Mouse (Mus musculus): ENCODE measurements around the gene Nhej1. TPM values are rescaled to one million over a fixed set of nuclear protein-coding genes. Genes with fewer than 3 reads are reported as not detected.

The Nhej1 gene
- total and polyA plus RNA-seq, 3 experiments, result 1.7 to 5.2 TPM; not detected in 1

GRCm38 (mm10) chr1:75136730-75137129 is 11.7 kb upstream of the Nhej1 start (continued):
- TF ChIP-seq HCFC1 (IDR thresholded peaks at IDR 0.05; ENCODE audit: low read depth, low read length), result 0 out of 2 replicates have a peak, but pooled peaks have one; percentile 39

GRCm38 (mm10) chr1:75136293-75136692 is 11.3 kb upstream of the Nhej1 start:
- peak overlapping the region; percentile 90 for H3K27ac ChIP-seq (ENCODE audit: control insufficient read depth, low read depth, low read length)
- H3K79me2 ChIP-seq (ENCODE audit: control insufficient read depth, insufficient read depth, low read length, poor library complexity), result peaks cover 17% of the 10 kb centered on the region
- no peaks in the 10 kb centered on the region for H3K9me3 ChIP-seq (replicated peaks; ENCODE audit: insufficient read depth, low read length)
- peak overlapping the region; percentile 48 for H3K9ac ChIP-seq (ENCODE audit: control insufficient read depth, low read depth, low read length, poor library complexity, severe bottlenecking)
- TF ChIP-seq MAX (IDR thresholded peaks at IDR 0.05; ENCODE audit: low read length), result no peak
- TF ChIP-seq ELF1 (IDR thresholded peaks at IDR 0.05; ENCODE audit: low read depth, low read length), result no peak
- no peak for TF ChIP-seq TAL1 (IDR thresholded peaks at IDR 0.05; ENCODE audit: low read length)
- TF ChIP-seq JUND (IDR thresholded peaks at IDR 0.05; ENCODE audit: low read depth, low read length), result no peak
- no peak for TF ChIP-seq ZC3H11A (IDR thresholded peaks at IDR 0.05; ENCODE audit: low read depth, low read length)
- TF ChIP-seq GABPA (IDR thresholded peaks at IDR 0.05; ENCODE audit: low read depth, low read length), result no peak
- no peak for TF ChIP-seq POLR2A (IDR thresholded peaks at IDR 0.05; ENCODE audit: control insufficient read depth in 1 of 2, insufficient read depth in 1 of 2, low read depth in 1 of 2, low read length in 2 of 2, poor library complexity in 1 of 2)
- no peak for TF ChIP-seq SIN3A (IDR thresholded peaks at IDR 0.05; ENCODE audit: low read length)
- no peak for TF ChIP-seq ZMIZ1 (IDR thresholded peaks at IDR 0.05; ENCODE audit: low read depth, low read length)
- no peak for TF ChIP-seq TBP (IDR thresholded peaks at IDR 0.05; ENCODE audit: low read depth, low read length)
- no peak overlapping the region for H3K4me3 ChIP-seq (ENCODE audit: control insufficient read depth in 1 of 2, insufficient read depth in 1 of 2, low read depth in 2 of 2, low read length in 2 of 2)
- H3K27me3 ChIP-seq (ENCODE audit: control insufficient read depth in 1 of 2, insufficient read depth in 2 of 2, low read length in 2 of 2), result no peaks in the 10 kb centered on the region
- H3K36me3 ChIP-seq (ENCODE audit: control insufficient read depth in 1 of 2, insufficient read depth in 2 of 2, low read length in 2 of 2), result peaks cover 4 to 38% of the 10 kb centered on the region in 2 experiments; a peak in 3 of 4 replicates
- H3K4me1 ChIP-seq (ENCODE audit: control insufficient read depth in 1 of 2, insufficient read depth in 2 of 2, low read length in 2 of 2), result peaks cover 14 to 44% of the 10 kb centered on the region in 2 experiments
- no peak for DNase-seq (ENCODE audit: low read depth, low spot score)

GRCm38 (mm10) chr1:75133421-75134207 is 8.6 kb upstream of the Nhej1 start, which contains the start of gene Slc23a3:
Slc23a3 (minus strand) TSS chr1:75133890.
- Histone ChIP-seq H3K27ac (ENCODE audit: control insufficient read depth, low read depth, low read length) (no peak within 1 kb of the TSS), H3K4me1 (ENCODE audit: control insufficient read depth in 1 of 2, insufficient read depth in 2 of 2, low read length in 2 of 2) (peaks cover 14 to 31% of the 10 kb centered on the region in 2 experiments), H3K9me3 (replicated peaks; ENCODE audit: insufficient read depth, low read length) (no peaks in the 10 kb centered on the region), H3K79me2 (ENCODE audit: control insufficient read depth, insufficient read depth, low read length, poor library complexity) (no peaks in the 10 kb centered on the region), H3K27me3 (ENCODE audit: control insufficient read depth in 1 of 2, insufficient read depth in 2 of 2, low read length in 2 of 2) (no peaks in the 10 kb centered on the region), H3K36me3 (ENCODE audit: control insufficient read depth in 1 of 2, insufficient read depth in 2 of 2, low read length in 2 of 2) (peaks cover 4 to 24% of the 10 kb centered on the region in 2 experiments; a peak in 3 of 4 replicates), H3K9ac (ENCODE audit: control insufficient read depth, low read depth, low read length, poor library complexity, severe bottlenecking) (no peak within 1 kb of the TSS), H3K4me3 (ENCODE audit: control insufficient read depth in 1 of 2, insufficient read depth in 1 of 2, low read depth in 2 of 2, low read length in 2 of 2) (no peak within 1 kb of the TSS)
- no peak for TF ChIP-seq ETS1 (IDR thresholded peaks at IDR 0.05; ENCODE audit: low read depth, low read length)
- DNase-seq (ENCODE audit: low read depth, low spot score), result no peak
